Mouse (Mus musculus) cerebral cortex, adult 2 months (tissue): Measurements from ENCODE around the gene Ltv1.

Experiments
- WGBS: fragments of 180-500 bp; shearing (Covaris S2); methylation state at CpG from one replicate; pipeline ENCODE4 v1.1.7; 2018; 5-methylcytosine and 5-hydroxymethylcytosine counted together

Gene Ltv1

DNA sequence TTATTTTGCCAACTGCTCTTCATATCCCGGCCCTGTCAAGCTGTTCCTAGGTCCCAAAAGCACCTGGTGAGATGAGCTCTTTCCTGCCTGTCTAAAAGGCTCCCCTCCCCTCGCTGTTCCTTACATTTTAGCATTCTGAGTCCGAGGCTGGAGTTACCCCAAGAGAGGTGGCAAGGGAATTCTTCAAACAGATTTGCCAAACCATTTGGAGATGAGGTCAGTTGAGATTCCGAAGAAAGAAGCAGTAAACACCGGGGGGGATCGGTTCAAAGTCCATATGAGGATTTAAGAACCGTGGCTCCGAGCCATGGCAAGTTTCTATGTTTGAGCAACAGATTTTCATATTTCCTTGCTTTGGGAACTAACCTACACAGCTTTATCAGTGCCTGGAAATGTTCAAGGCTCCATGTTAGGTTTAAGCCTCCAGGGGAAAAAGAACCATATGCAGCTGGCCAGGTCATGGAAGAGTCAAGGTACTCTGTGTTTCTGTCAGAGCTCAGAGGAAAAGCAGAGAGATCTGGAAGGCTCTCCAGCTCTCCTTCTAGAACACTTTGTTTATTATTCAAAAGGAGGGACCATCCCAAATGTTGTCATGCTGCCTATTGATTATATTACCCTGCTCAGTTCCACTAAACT, 4.0 kb upstream of the Ltv1 start:
- WGBS = 78% methylated on average over 8 of the region's 8 CpGs

DNA sequence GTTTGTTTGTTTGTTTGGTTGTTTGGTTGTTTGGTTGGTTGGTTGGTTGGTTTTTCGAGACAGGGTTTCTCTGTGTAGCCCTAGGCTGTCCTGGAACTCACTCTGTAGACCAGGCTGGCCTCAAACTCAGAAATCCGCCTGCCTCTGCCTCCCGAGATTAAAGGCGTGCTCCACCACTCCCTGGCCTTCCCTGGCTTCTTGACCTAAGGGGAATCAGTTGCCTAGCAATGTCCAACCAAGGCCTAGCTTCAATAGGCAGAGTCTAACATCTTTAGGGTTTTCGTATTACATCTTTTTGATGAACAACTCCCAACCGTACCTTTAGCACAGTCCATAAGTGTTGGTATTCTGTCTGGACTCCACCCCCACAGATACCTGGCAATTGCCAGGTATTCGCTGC, 528 bp upstream of the Ltv1 start:
- 87% methylated on average over 7 of the region's 7 CpGs for WGBS

GRCm38 (mm10) chr10:13189881-13190280, 3.1 kb downstream of the Ltv1 start:
- WGBS = 88% methylated on average over 5 of the region's 5 CpGs

DNA sequence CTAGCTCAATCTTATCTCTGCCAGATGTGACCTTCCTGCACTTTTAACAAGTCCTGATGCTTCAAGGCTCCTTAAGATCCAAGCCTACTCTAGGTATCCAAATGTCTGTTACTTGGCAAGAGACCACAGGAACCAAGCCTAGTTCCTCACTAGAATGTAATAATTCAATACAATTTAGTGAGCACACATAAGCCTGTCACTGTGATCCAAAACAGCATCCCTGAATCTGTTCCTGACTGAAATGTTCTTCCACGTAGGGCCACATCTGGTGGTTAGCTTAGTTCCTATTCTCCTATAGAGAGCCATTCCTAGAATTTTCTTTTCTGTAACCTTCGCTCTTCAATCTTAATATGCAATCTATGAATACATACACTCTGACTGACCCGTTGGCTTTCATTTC, 6.2 kb downstream of the Ltv1 start:
- WGBS = 94% methylated on average over 3 of the region's 3 CpGs

GRCm38 (mm10) chr10:13184170-13184766, 8.7 kb downstream of the Ltv1 start:
- 93% methylated on average over 4 of the region's 4 CpGs for WGBS

GRCm38 (mm10) chr10:13180211-13180610, 12.8 kb downstream of the Ltv1 start:
- WGBS = 97% methylated on average over 7 of the region's 7 CpGs

GRCm38 (mm10) chr10:13177973-13178624, 14.9 kb downstream of the Ltv1 start, which contains the start of gene Zc2hc1b:
Gene Zc2hc1b, minus strand, starts transcription at chr10:13178023.
- 91% methylated on average over 7 of the region's 7 CpGs for WGBS

- WGBS = 85% methylated on average over 7 of the region's 7 CpGs
Observed at GRCm38 (mm10) chr10:13175866-13176265, 17.1 kb downstream of the Ltv1 start.

DNA sequence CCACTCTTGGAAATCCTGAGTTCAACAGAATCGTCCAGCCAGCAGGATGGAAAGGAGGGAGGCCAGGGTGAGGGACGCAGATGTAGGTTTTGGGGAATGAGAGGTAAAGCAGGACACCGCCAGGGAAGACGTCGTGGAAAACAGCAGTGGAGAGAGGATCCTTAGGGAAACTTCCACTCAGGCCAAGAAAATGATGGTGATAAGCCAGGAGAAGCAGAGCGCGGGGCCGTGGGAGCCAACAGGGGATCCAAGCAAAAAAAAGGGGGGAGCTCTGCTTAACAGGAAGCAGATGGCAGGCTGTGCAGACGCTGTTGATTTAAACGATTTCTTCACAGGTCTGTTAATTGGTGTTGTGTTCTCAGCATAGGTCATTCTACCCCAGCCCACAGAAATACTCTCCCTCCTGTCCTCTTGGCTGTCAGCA, 20.2 kb downstream of the Ltv1 start:
- WGBS = 61% methylated on average over 10 of the region's 10 CpGs

DNA sequence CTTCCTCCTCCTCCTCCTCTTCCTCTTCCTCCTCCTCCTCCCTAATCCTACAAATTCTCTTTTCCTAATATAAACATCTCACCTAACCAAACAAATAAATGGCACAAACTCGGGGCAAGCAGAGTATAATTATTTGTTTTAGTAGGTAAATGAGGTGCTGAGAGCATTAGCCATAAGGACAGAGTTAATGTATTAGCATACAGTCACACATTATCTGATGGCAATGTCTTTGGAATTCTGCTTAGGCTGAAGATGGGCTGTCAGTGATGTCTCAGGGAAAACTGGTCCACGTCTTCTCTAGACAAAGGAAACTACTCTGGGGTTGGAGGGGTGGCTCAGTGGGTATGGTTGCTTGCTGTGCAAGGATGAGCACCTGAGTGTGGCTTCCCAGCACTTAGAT, 21.5 kb downstream of the Ltv1 start:
- 69% methylated on average over 2 of the region's 2 CpGs for WGBS

- WGBS = 41% methylated on average over 12 of the region's 12 CpGs
Observed at GRCm38 (mm10) chr10:13170739-13171448, 22.1 kb downstream of the Ltv1 start.

DNA sequence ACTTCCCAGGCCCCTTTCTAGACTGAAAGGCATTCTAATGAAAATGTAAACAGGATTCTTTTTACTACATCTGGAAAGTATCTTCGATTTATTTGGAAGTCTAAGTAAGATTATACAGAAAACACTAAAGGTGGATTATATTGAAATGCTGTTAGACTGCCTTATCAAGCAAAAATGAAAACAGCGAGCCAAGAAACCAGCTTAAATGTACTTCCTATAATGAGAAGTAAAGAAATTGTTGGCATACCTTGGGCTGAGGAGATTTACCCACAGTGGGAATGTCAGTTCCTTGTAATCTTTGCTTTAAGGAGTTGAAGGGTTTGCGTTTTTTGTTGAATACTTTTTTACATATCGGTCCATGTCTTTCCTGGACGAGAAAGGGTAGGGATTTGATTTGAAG, 24.5 kb downstream of the Ltv1 start:
- WGBS = 94% methylated on average over 5 of the region's 5 CpGs

GRCm38 (mm10) chr10:13162031-13162430, 30.9 kb downstream of the Ltv1 start:
- 86% methylated on average over 4 of the region's 4 CpGs for WGBS

- 62% methylated on average over 4 of the region's 4 CpGs for WGBS
Observed at GRCm38 (mm10) chr10:13160913-13161312, 32.1 kb downstream of the Ltv1 start.

- WGBS = 65% methylated on average over 5 of the region's 5 CpGs
Observed at GRCm38 (mm10) chr10:13155377-13155776, 37.6 kb downstream of the Ltv1 start.

DNA sequence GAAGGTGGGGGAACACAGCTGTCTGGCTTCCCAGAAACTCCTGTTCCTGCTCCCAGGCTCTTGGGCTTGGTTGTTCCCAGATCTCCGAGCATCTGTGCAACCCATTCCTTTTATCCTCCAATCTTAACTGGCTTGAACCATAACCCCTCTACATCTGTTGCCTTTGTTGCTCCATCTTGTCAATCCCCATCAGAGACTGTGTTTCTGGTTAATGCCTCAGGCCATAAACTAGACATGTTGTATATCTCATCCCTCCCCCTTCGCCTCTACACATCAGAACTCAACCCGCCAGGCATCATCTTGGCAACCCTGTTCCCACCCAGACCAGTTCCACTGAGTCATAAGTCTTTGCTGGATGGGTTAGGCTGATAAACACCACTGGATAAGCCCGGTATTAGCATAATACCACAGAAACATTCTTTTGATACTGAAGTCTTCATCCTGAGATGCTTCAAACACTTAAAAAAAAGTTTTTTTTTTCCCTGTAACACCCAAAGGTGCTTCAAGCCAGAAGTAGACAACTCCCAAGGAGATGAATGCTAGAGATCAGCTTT, 40.1 kb downstream of the Ltv1 start:
- WGBS = 96% methylated on average over 4 of the region's 4 CpGs

DNA sequence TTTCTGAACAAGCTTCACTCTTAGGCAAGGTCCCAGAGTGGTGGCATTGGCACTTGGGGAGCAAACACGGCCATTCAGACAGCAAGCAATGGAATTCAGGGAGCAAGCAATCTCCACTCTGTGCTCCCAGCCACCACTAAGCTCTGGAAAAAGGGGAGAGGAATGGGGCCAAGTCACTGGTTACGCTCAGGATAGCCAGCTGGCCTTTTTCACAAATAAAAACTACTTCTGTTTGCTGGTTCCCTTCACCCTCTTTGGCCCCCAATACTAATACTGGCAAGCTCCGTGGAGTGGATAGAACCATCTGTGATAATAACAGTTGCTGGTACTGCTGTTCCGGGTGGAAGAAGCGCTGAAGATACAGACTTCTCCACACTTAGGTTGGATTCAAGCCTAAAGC, 41.6 kb downstream of the Ltv1 start:
- WGBS = 61% methylated on average over 5 of the region's 5 CpGs

- WGBS = 84% methylated on average over 3 of the region's 3 CpGs
Observed at GRCm38 (mm10) chr10:13150435-13150834, 42.5 kb downstream of the Ltv1 start.

GRCm38 (mm10) chr10:13140434-13140833, 52.5 kb downstream of the Ltv1 start:
- WGBS = 75% methylated on average over 2 of the region's 2 CpGs

DNA sequence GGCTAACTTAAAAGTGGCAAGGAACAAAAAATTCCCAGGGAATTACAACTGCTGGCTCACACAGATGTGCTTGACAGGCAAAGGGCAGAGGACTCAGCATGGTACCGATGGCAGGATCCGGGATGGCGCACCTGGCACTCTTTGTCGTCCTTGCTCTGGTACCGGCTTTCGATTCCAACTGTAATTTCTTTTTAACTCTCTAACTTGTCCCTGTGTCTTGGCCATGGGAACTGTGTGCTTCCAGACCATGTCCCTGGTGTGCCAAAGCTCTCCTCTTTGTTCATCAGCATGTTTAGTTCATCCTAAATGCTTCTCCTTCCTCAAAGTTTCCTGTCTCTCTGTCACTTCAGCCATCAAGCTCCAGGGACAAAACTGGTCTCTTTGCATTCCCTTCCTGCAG, 55.1 kb downstream of the Ltv1 start:
- 79% methylated on average over 6 of the region's 6 CpGs for WGBS

DNA sequence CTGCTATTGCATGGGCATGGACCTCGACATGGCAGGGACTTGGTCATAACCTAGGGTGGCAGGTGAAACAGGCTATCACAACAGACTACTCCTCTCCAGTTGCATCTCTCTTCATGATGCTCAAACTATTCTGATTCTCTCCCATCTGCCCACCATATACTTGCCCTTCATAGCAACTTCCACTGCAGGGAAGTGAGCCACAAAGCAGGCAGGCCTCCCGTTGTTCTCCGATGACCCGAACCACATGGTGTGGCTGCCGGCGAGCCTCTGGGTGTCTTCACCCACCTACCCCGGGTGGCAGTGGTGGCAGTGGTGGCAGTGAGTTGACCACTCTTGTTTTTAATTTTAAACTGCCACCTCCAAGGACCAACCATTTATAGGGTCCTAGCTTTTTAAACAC, 57.2 kb downstream of the Ltv1 start:
- WGBS = 86% methylated on average over 7 of the region's 7 CpGs

DNA sequence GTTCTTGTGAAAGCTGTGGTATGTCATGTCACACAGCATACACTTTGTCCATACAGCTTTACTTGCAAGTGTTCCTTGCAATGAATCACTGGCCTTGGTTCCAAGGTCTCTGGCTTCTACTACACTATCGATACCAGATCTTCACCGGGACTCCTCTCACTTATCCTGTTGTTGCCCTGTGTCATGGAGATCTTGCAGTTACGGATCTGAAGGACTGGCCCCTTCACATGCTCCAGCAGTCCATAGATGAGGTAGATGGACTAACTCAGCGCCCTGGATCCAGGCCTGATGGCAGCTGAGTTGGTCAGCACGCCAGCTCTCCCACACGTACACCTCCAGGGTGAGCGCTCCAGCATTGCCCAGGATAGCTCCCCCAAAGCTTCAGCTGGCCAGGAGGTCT, 57.7 kb downstream of the Ltv1 start:
- WGBS = 96% methylated on average over 7 of the region's 7 CpGs
